Mouse (Mus musculus) C2C12 (cell line): ENCODE data around the gene Rabl6. TPM values are rescaled to one million over a fixed set of nuclear protein-coding genes. Genes with fewer than 3 reads are reported as not detected.

ENCODE experiments used
- H3K27me3 ChIP-seq: one replicate; pipeline ENCODE4 v1.6.1; 2011; ENCODE audit not compliant: control insufficient read depth, insufficient read depth, insufficient read length
- H3K36me3 ChIP-seq: one replicate; pipeline ENCODE4 v1.6.1; 2011; ENCODE audit not compliant: control insufficient read depth, insufficient read depth
- H3K4me3 ChIP-seq: one replicate; pipeline ENCODE4 v1.5.1; 2011; ENCODE audit warnings: mild to moderate bottlenecking, control low read depth; ENCODE audit not compliant: poor library complexity, insufficient read depth, severe bottlenecking
- H3K79me2 ChIP-seq: one replicate; pipeline ENCODE4 v1.6.1; 2011; ENCODE audit not compliant: control insufficient read depth, insufficient read depth
- H3K79me3 ChIP-seq: one replicate; pipeline ENCODE4 v1.6.1; 2011; ENCODE audit warnings: low read depth, control low read depth
- H3ac ChIP-seq: one replicate; pipeline ENCODE3; 2011; ENCODE audit warnings: low read depth; ENCODE audit not compliant: control insufficient read depth, insufficient read length
- CEBPB ChIP-seq: IDR thresholded peaks from one replicate; pipeline ENCODE4 v1.6.1; 2011; ENCODE audit warnings: low read depth, mild to moderate bottlenecking, control low read depth, moderate library complexity
- CTCF ChIP-seq: IDR thresholded peaks from one replicate; pipeline ENCODE4 v1.5.1; 2011; ENCODE audit not compliant: control insufficient read depth, insufficient read depth, insufficient read length
- FOSL1 ChIP-seq: IDR thresholded peaks from one replicate; pipeline ENCODE4 v1.8.0; 2011; ENCODE audit warnings: mild to moderate bottlenecking, low read length; ENCODE audit not compliant: poor library complexity, insufficient read depth, severe bottlenecking
- MAX ChIP-seq: IDR thresholded peaks from one replicate; pipeline ENCODE4 v1.6.1; 2011; ENCODE audit warnings: mild to moderate bottlenecking, control low read depth
- MYOD1 ChIP-seq: IDR thresholded peaks from one replicate; pipeline ENCODE4 v1.6.1; 2011; ENCODE audit warnings: low read depth; ENCODE audit not compliant: control insufficient read depth, insufficient read length
- MYOG ChIP-seq: IDR thresholded peaks from one replicate; pipeline ENCODE4 v1.6.1; 2011; ENCODE audit not compliant: control insufficient read depth, insufficient read length; ENCODE audit errors: extremely low read depth
- USF1 ChIP-seq: IDR thresholded peaks from one replicate; pipeline ENCODE4 v1.6.1; 2011; ENCODE audit warnings: low read depth, mild to moderate bottlenecking, control low read depth, moderate library complexity
- polyA plus RNA-seq: library from polyadenylated mRNA; unstranded; fragments of >200 nt; fragmentation: generic; extraction: Trizol; gene quantifications from one replicate; pipeline ENCODE4 v1.2.1, GENCODE M21; 2012; ENCODE audit warnings: missing spikeins

Gene Rabl6
- polyA plus RNA-seq, 1 experiment = 58.9 TPM

- H3ac ChIP-seq = no peak overlapping the region
- TF ChIP-seq MAX (no peak), USF1 (no peak), MYOD1 (no peak), CTCF (no peak), CEBPB (no peak), MYOG (no peak), FOSL1 (no peak)
These were observed 5.8 kb downstream of the Rabl6 start for GRCm38 (mm10) chr2:25602526-25602925.

GRCm38 (mm10) chr2:25600037-25600436 is 8.3 kb downstream of the Rabl6 start:
- peaks cover 28% of the 10 kb centered on the region for H3K79me2 ChIP-seq
- peaks cover 78% of the 10 kb centered on the region for H3K36me3 ChIP-seq
- no peaks in the 10 kb centered on the region for H3K27me3 ChIP-seq
- H3K4me3 ChIP-seq = no peak overlapping the region
- H3K79me3 ChIP-seq = peaks cover 15% of the 10 kb centered on the region
- no peak overlapping the region for H3ac ChIP-seq
- TF ChIP-seq MYOG = no peak

More at GRCm38 (mm10) chr2:25602526-25602925, 5.8 kb downstream of the Rabl6 start:
- peaks cover 39% of the 10 kb centered on the region for H3K79me3 ChIP-seq
- peaks cover 58% of the 10 kb centered on the region for H3K36me3 ChIP-seq
- no peak overlapping the region for H3K4me3 ChIP-seq
- no peaks in the 10 kb centered on the region for H3K27me3 ChIP-seq
- peaks cover 53% of the 10 kb centered on the region for H3K79me2 ChIP-seq

GRCm38 (mm10) chr2:25598749-25599148 is 9.6 kb downstream of the Rabl6 start:
- no peak for TF ChIP-seq MAX
- no peak for TF ChIP-seq CTCF
- TF ChIP-seq MYOG = no peak
- Histone ChIP-seq H3K4me3 (no peak overlapping the region), H3K79me3 (peaks cover 6% of the 10 kb centered on the region), H3ac (no peak overlapping the region), H3K36me3 (peaks cover 86% of the 10 kb centered on the region), H3K27me3 (no peaks in the 10 kb centered on the region), H3K79me2 (peaks cover 15% of the 10 kb centered on the region)

GRCm38 (mm10) chr2:25596765-25597510 is 11.4 kb downstream of the Rabl6 start:
- Histone ChIP-seq H3K4me3 (no peak overlapping the region), H3ac (no peak overlapping the region), H3K79me2 (no peaks in the 10 kb centered on the region), H3K27me3 (no peaks in the 10 kb centered on the region), H3K36me3 (peaks cover 89% of the 10 kb centered on the region), H3K79me3 (no peaks in the 10 kb centered on the region)
- TF ChIP-seq USF1 = no peak
- TF ChIP-seq MYOG = no peak
- TF ChIP-seq CEBPB = no peak
- TF ChIP-seq MYOD1 = no peak
- no peak for TF ChIP-seq FOSL1
- no peak for TF ChIP-seq MAX

- H3K36me3 ChIP-seq = peaks cover 84% of the 10 kb centered on the region
- H3K27me3 ChIP-seq = no peaks in the 10 kb centered on the region
- no peaks in the 10 kb centered on the region for H3K79me2 ChIP-seq
- no peaks in the 10 kb centered on the region for H3K79me3 ChIP-seq
- no peak overlapping the region for H3K4me3 ChIP-seq
- no peak overlapping the region for H3ac ChIP-seq
- no peak for TF ChIP-seq MAX
- TF ChIP-seq CEBPB = no peak
- TF ChIP-seq CTCF = peak; percentile 14
- no peak for TF ChIP-seq MYOD1
These were observed 16.5 kb downstream of the Rabl6 start for GRCm38 (mm10) chr2:25591863-25592262.

- H3K36me3 ChIP-seq = peaks cover 83% of the 10 kb centered on the region
- H3K4me3 ChIP-seq = no peak overlapping the region
- no peaks in the 10 kb centered on the region for H3K27me3 ChIP-seq
- no peaks in the 10 kb centered on the region for H3K79me2 ChIP-seq
- H3K79me3 ChIP-seq = no peaks in the 10 kb centered on the region
- no peak overlapping the region for H3ac ChIP-seq
- TF ChIP-seq CEBPB (no peak), USF1 (no peak), MYOG (no peak), MAX (no peak), CTCF (no peak), MYOD1 (no peak), FOSL1 (no peak)
These were observed 20.0 kb downstream of the Rabl6 start for GRCm38 (mm10) chr2:25588227-25588907.
